Mouse (Mus musculus) heart, postnatal 0 days (tissue): ENCODE results near the gene Fkbp14. TPM values are rescaled to one million over a fixed set of nuclear protein-coding genes. Genes with fewer than 3 reads are reported as not detected.

ENCODE experiments used
- ATAC-seq: fragments of 200-750 bp; cut with Nextera tagmentation; 2 replicates; pipeline ENCODE4 v1.8.0; 2017; ENCODE audit warnings: low read depth, moderate number of reproducible peaks, moderate library complexity; ENCODE audit not compliant: insufficient read depth
- DNase-seq: peaks from one replicate; pipeline ENCODE4 v3.0.0-alpha.2; 2016; ENCODE audit warnings: low spot score
- H3K27ac ChIP-seq: fragments of 300-500 bp; sonication (generic); 2 replicates; pipeline ENCODE4 v1.5.1; 2014; ENCODE audit warnings: low read depth, mild to moderate bottlenecking
- H3K27me3 ChIP-seq: fragments of 300-500 bp; sonication (generic); 2 replicates; pipeline ENCODE4 v1.6.1; 2014; ENCODE audit warnings: low read length, mixed read lengths; ENCODE audit not compliant: control insufficient read depth, insufficient read depth
- H3K36me3 ChIP-seq: fragments of 300-500 bp; sonication (generic); replicated peaks from 2 replicates; pipeline ENCODE4 v1.6.1; 2014; ENCODE audit warnings: low read length, mixed read lengths; ENCODE audit not compliant: control insufficient read depth, insufficient read depth
- H3K4me1 ChIP-seq: fragments of 300-500 bp; sonication (generic); 2 replicates; pipeline ENCODE4 v1.6.1; 2014; ENCODE audit warnings: antibody characterized with exemption; ENCODE audit not compliant: control insufficient read depth, insufficient read depth
- H3K4me2 ChIP-seq: fragments of 300-500 bp; sonication (generic); 2 replicates; pipeline ENCODE4 v1.6.1; 2014; ENCODE audit warnings: low read depth, mild to moderate bottlenecking, low read length, moderate library complexity
- H3K4me3 ChIP-seq: fragments of 300-500 bp; sonication (generic); 2 replicates; pipeline ENCODE4 v1.5.1; 2014; ENCODE audit warnings: low read depth, low read length
- H3K9ac ChIP-seq: fragments of 300-500 bp; sonication (generic); replicated peaks from 2 replicates; pipeline ENCODE4 v1.6.1; 2014; ENCODE audit warnings: low read depth, low read length, mixed read lengths
- H3K9me3 ChIP-seq: fragments of 300-500 bp; sonication (generic); replicated peaks from 2 replicates; pipeline ENCODE4 v1.6.1; 2016; ENCODE audit warnings: low read length; ENCODE audit not compliant: control insufficient read depth
- CTCF ChIP-seq: IDR thresholded peaks from 2 replicates; pipeline ENCODE4 v1.5.1; 2016; ENCODE audit warnings: antibody characterized with exemption, control low read depth, low read depth
- EP300 ChIP-seq: IDR thresholded peaks from 2 replicates; pipeline ENCODE4 v1.6.1; 2016; ENCODE audit warnings: antibody characterized with exemption, low read depth
- WGBS: fragments of 180-500 bp; shearing (Covaris S2); extraction: QIAGEN DNeasy Blood & Tissue Kit; methylation state at CpG from one replicate; pipeline ENCODE4 v1.1.7; 2014; 5-methylcytosine and 5-hydroxymethylcytosine counted together
- polyA plus RNA-seq: library from polyadenylated mRNA; unstranded; fragments of >200 nt; fragmentation: Nextera tagmentation; extraction: Ambion mirVana; gene quantifications from 2 replicates; pipeline ENCODE4 v1.2.1, GENCODE M21; 2015
- total RNA-seq: library from RNA; depleted of rRNA; stranded (reverse); fragments of >200 nt; gene quantifications from 2 replicates; pipeline ENCODE4 v1.2.3, GENCODE M21; 2014; ENCODE audit warnings: low replicate concordance; rRNA removed

The Fkbp14 gene
- total RNA-seq (16.4 and 27.3 TPM in 2 replicates), polyA plus RNA-seq (11.8 and 14.2 TPM in 2 replicates)

- Histone ChIP-seq H3K36me3 (no peaks in the 10 kb centered on the region), H3K27me3 (no peaks in the 10 kb centered on the region)
- DNase-seq = no peak
Measured at GRCm38 (mm10) chr6:54597208-54597607, at the start of gene Fkbp14. TSS of gene Fkbp14 (minus strand) at chr6:54597308.

GRCm38 (mm10) chr6:54643181-54643580 lies 46.1 kb upstream of the Fkbp14 start:
- H3K27ac ChIP-seq = no peak overlapping the region
- H3K27me3 ChIP-seq = no peaks in the 10 kb centered on the region
- no peak overlapping the region for H3K4me3 ChIP-seq
- H3K4me2 ChIP-seq = no peak overlapping the region
- ATAC-seq (no peak), DNase-seq (no peak)
- no peaks in the 10 kb centered on the region for H3K9me3 ChIP-seq
- 52% methylated on average over 4 of the region's 4 CpGs for WGBS
- H3K36me3 ChIP-seq = peaks cover 22% of the 10 kb centered on the region
- no peaks in the 10 kb centered on the region for H3K4me1 ChIP-seq
- no peak overlapping the region for H3K9ac ChIP-seq
- no peak for TF ChIP-seq CTCF
- no peak for TF ChIP-seq EP300

More at GRCm38 (mm10) chr6:54597208-54597607, at the start of gene Fkbp14:
- Histone ChIP-seq H3K4me3 (no peak within 1 kb of the TSS), H3K9ac (no peak within 1 kb of the TSS), H3K4me1 (peaks cover 12% of the 10 kb centered on the region), H3K9me3 (no peaks in the 10 kb centered on the region), H3K27ac (no peak within 1 kb of the TSS), H3K4me2 (peak within 1 kb of the TSS; percentile 87)
- ATAC-seq = no peak
- TF ChIP-seq EP300 (no peak), CTCF (no peak)
- 71% methylated on average over 4 of the region's 4 CpGs for WGBS

GRCm38 (mm10) chr6:54641953-54642352 lies 44.8 kb upstream of the Fkbp14 start:
- no peak for TF ChIP-seq EP300
- TF ChIP-seq CTCF = no peak
- Histone ChIP-seq H3K27ac (no peak overlapping the region), H3K9me3 (no peaks in the 10 kb centered on the region), H3K27me3 (no peaks in the 10 kb centered on the region), H3K4me2 (no peak overlapping the region), H3K9ac (no peak overlapping the region), H3K4me1 (no peaks in the 10 kb centered on the region), H3K4me3 (no peak overlapping the region), H3K36me3 (peaks cover 24% of the 10 kb centered on the region)
- DNase-seq = no peak
- 94% methylated on average over 2 of the region's 2 CpGs for WGBS
- no peak for ATAC-seq

GRCm38 (mm10) chr6:54639877-54640276 lies 42.8 kb upstream of the Fkbp14 start:
- DNase-seq (no peak), ATAC-seq (no peak)
- Histone ChIP-seq H3K9me3 (no peaks in the 10 kb centered on the region), H3K9ac (no peak overlapping the region), H3K4me2 (no peak overlapping the region), H3K36me3 (peaks cover 24% of the 10 kb centered on the region), H3K4me3 (no peak overlapping the region), H3K4me1 (no peaks in the 10 kb centered on the region), H3K27ac (no peak overlapping the region), H3K27me3 (no peaks in the 10 kb centered on the region)
- no peak for TF ChIP-seq CTCF
- no peak for TF ChIP-seq EP300
- WGBS = 76% methylated on average over 3 of the region's 3 CpGs

GRCm38 (mm10) chr6:54631462-54631861 lies 34.4 kb upstream of the Fkbp14 start:
- WGBS = 40% methylated on average over 3 of the region's 3 CpGs
- Histone ChIP-seq H3K27ac (no peak overlapping the region), H3K36me3 (peaks cover 31% of the 10 kb centered on the region), H3K27me3 (no peaks in the 10 kb centered on the region), H3K4me2 (no peak overlapping the region), H3K9me3 (no peaks in the 10 kb centered on the region), H3K4me3 (no peak overlapping the region), H3K9ac (no peak overlapping the region), H3K4me1 (no peaks in the 10 kb centered on the region)
- ATAC-seq (no peak), DNase-seq (no peak)
- TF ChIP-seq CTCF (peak; percentile 33; the same call in 1 of the 2 replicates), EP300 (no peak)

GRCm38 (mm10) chr6:54629734-54630133 lies 32.6 kb upstream of the Fkbp14 start:
- ATAC-seq = no peak; the same call in 1 of the 2 replicates
- no peak overlapping the region for H3K9ac ChIP-seq
- H3K4me3 ChIP-seq = no peak overlapping the region
- H3K36me3 ChIP-seq = peaks cover 34% of the 10 kb centered on the region
- WGBS = 33% methylated on average over 7 of the region's 7 CpGs
- H3K4me2 ChIP-seq = no peak overlapping the region
- H3K27me3 ChIP-seq = no peaks in the 10 kb centered on the region
- peak; percentile 48 for TF ChIP-seq CTCF
- TF ChIP-seq EP300 = no peak
- H3K9me3 ChIP-seq = no peaks in the 10 kb centered on the region
- H3K27ac ChIP-seq = no peak overlapping the region
- H3K4me1 ChIP-seq = no peaks in the 10 kb centered on the region
- DNase-seq = peak; percentile 20
